Mouse (Mus musculus): ENCODE data around the gene Dsn1. TPM values are rescaled to one million over a fixed set of nuclear protein-coding genes. Genes with fewer than 3 reads are reported as not detected.

Dsn1 gene
- total and polyA plus RNA-seq, 2 experiments from 2014 or later: 13.8 to 47.4 TPM

DNA sequence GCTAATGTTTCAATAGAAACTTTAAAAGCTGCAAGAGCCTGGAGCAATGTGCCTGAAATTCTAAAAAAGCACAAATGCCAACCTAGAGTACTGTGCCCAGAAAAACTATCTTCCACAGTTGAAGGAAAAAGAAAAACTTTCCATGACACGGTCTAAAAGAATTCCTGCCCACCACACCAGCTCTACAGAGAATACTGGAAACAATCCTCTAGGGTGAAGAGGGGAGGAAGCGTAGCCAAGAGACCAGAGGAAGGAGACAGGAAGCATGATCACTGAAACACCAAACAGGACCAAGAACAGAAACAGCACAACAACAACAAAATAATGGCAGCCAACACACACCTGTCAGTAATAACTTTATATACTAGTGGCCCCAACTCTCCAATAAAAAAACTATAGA lies 26.9 kb downstream of the Dsn1 start:
- ATAC-seq (ENCODE audit: insufficient read depth, low read depth): no peak

DNA sequence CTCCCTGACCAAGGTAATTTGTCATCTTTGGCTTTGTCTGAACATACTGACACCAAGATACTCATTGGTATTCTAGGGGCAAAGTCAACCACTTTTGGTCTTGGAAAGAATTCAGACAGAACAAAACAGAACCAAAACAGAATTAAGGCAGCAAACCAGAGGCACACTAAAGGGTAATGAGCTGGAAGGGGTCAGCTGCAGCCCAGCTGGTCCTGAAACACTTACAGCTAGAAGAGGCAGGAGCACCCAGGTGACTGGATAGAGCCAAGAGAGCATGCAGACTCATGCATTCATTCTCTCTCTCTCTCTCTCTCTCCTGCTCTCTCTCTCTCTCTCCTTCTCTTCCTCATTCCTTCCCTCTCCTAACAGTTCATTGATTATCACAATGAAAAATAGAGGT lies 30.2 kb downstream of the Dsn1 start:
- ATAC-seq (ENCODE audit: insufficient read depth, low read depth): no peak
- no peak overlapping the region for H3K9ac ChIP-seq (replicated peaks; ENCODE audit: low read depth, low read length)

More for the DNA sequence above, 26.9 kb downstream of the Dsn1 start:
- Histone ChIP-seq H3K36me3 (replicated peaks; ENCODE audit: control insufficient read depth, insufficient read depth, low read length) (no peaks in the 10 kb centered on the region), H3K4me3 (ENCODE audit: low read depth, low read length) (no peak overlapping the region), H3K9me3 (replicated peaks; ENCODE audit: control insufficient read depth, low read length) (no peaks in the 10 kb centered on the region), H3K4me2 (ENCODE audit: low read depth, low read length) (no peak overlapping the region), H3K9ac (replicated peaks; ENCODE audit: low read depth, low read length) (no peak overlapping the region), H3K27me3 (ENCODE audit: control insufficient read depth, insufficient read depth, low read length) (no peaks in the 10 kb centered on the region), H3K27ac (ENCODE audit: low read depth) (no peak overlapping the region), H3K4me1 (ENCODE audit: control insufficient read depth, insufficient read depth) (peaks cover 19% of the 10 kb centered on the region)
- peak; percentile 4 for DNase-seq (ENCODE audit: low spot score)
- TF ChIP-seq CTCF (IDR thresholded peaks at IDR 0.05; ENCODE audit: low read depth) (no peak), EP300 (IDR thresholded peaks at IDR 0.05; ENCODE audit: low read depth) (no peak)
- WGBS: 58% methylated on average over 2 of the region's 2 CpGs

DNA sequence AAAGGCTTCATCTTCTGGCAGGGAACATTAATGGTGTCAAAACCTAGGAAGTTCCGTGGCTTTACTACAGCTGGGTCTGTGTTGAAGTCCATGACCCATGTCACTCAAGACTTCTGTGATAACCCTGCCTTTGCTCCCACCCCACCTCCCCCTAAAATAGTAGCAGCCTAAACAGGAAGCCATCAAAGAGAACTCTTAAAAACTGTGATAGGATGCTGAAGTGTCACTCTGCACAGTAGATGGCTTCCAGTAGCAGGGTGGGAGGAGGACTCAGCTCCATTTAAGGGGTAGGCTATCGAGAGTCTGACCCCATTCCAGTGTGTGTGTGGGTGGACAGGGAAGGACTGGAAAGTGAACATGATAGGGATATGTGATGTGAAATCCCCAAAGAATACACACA lies 32.0 kb downstream of the Dsn1 start:
- peak overlapping the region; percentile 75 for H3K27ac ChIP-seq (ENCODE audit: low read depth)
- no peaks in the 10 kb centered on the region for H3K9me3 ChIP-seq (replicated peaks; ENCODE audit: control insufficient read depth, low read length)
- ATAC-seq (ENCODE audit: insufficient read depth, low read depth): peak; percentile 83

More for the DNA sequence above, 30.2 kb downstream of the Dsn1 start:
- no peak overlapping the region for H3K27ac ChIP-seq (ENCODE audit: low read depth)
- H3K9me3 ChIP-seq (replicated peaks; ENCODE audit: control insufficient read depth, low read length): no peaks in the 10 kb centered on the region
- H3K36me3 ChIP-seq (replicated peaks; ENCODE audit: control insufficient read depth, insufficient read depth, low read length): no peaks in the 10 kb centered on the region
- H3K4me1 ChIP-seq (ENCODE audit: control insufficient read depth, insufficient read depth): peaks cover 28% of the 10 kb centered on the region
- H3K4me3 ChIP-seq (ENCODE audit: low read depth, low read length): no peak overlapping the region
- no peak overlapping the region for H3K4me2 ChIP-seq (ENCODE audit: low read depth, low read length)
- H3K27me3 ChIP-seq (ENCODE audit: control insufficient read depth, insufficient read depth, low read length): no peaks in the 10 kb centered on the region
- DNase-seq (ENCODE audit: low spot score): no peak
- TF ChIP-seq CTCF (IDR thresholded peaks at IDR 0.05; ENCODE audit: low read depth): no peak
- TF ChIP-seq EP300 (IDR thresholded peaks at IDR 0.05; ENCODE audit: low read depth): no peak

DNA sequence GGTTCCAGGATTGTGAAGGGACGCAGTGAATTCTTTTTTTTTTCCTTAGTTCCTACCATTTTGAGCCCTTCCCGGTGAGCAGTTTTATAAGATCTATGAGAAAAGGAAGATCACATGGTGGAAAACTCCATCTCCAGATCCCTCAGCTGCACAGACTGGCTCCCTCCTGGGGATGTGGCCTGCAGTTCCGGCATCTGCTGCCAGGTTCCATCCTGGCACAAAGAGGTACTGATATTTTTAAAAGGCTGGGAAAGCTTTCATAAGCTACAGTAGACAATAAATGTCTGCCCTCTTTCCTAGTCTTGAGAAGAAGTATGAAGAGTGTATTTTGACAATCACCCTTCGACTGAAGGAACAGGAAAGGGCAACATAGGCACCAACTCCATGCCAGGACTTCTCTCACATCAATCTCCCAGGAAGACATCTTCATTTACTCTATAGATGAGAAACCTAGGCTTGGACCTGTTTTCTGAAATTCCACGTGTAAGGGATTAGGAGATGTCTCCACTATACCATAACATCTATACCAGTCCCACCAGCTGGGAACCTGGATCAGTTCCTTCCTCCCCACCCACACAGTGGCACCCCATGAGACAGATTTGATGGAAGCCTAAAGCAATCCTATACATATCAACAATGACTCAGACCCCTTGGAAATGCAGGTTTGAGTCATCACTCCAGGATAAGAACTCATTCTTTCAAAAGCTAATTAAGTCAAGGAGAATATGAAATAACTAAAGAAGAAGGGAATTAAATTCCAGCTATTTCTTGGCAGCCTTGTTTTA lies 33.4 kb downstream of the Dsn1 start:
- Histone ChIP-seq H3K4me3 (ENCODE audit: low read depth, low read length) (no peak overlapping the region), H3K27me3 (ENCODE audit: control insufficient read depth, insufficient read depth, low read length) (no peaks in the 10 kb centered on the region), H3K36me3 (replicated peaks; ENCODE audit: control insufficient read depth, insufficient read depth, low read length) (no peaks in the 10 kb centered on the region), H3K4me1 (ENCODE audit: control insufficient read depth, insufficient read depth) (peaks cover 36% of the 10 kb centered on the region), H3K9ac (replicated peaks; ENCODE audit: low read depth, low read length) (no peak overlapping the region), H3K4me2 (ENCODE audit: low read depth, low read length) (no peak overlapping the region), H3K27ac (ENCODE audit: low read depth) (no peak overlapping the region), H3K9me3 (replicated peaks; ENCODE audit: control insufficient read depth, low read length) (no peaks in the 10 kb centered on the region)
- ATAC-seq (ENCODE audit: insufficient read depth, low read depth) (no peak), DNase-seq (ENCODE audit: low spot score) (no peak)
- WGBS: 60% methylated on average over 5 of the region's 5 CpGs
- TF ChIP-seq CTCF (IDR thresholded peaks at IDR 0.05; ENCODE audit: low read depth) (no peak), EP300 (IDR thresholded peaks at IDR 0.05; ENCODE audit: low read depth) (no peak)

More for the DNA sequence above, 32.0 kb downstream of the Dsn1 start:
- WGBS: 0% methylated on average over 2 of the region's 2 CpGs
- peaks cover 36% of the 10 kb centered on the region for H3K4me1 ChIP-seq (ENCODE audit: control insufficient read depth, insufficient read depth)
- no peaks in the 10 kb centered on the region for H3K36me3 ChIP-seq (replicated peaks; ENCODE audit: control insufficient read depth, insufficient read depth, low read length)
- no peak overlapping the region for H3K4me3 ChIP-seq (ENCODE audit: low read depth, low read length)
- H3K27me3 ChIP-seq (ENCODE audit: control insufficient read depth, insufficient read depth, low read length): no peaks in the 10 kb centered on the region
- peak; percentile 56 for DNase-seq (ENCODE audit: low spot score)
- H3K4me2 ChIP-seq (ENCODE audit: low read depth, low read length): peak overlapping the region; percentile 29; the same call in 1 of the 2 replicates
- no peak overlapping the region for H3K9ac ChIP-seq (replicated peaks; ENCODE audit: low read depth, low read length)
- TF ChIP-seq CTCF (IDR thresholded peaks at IDR 0.05; ENCODE audit: low read depth): no peak
- TF ChIP-seq EP300 (IDR thresholded peaks at IDR 0.05; ENCODE audit: low read depth): no peak

DNA sequence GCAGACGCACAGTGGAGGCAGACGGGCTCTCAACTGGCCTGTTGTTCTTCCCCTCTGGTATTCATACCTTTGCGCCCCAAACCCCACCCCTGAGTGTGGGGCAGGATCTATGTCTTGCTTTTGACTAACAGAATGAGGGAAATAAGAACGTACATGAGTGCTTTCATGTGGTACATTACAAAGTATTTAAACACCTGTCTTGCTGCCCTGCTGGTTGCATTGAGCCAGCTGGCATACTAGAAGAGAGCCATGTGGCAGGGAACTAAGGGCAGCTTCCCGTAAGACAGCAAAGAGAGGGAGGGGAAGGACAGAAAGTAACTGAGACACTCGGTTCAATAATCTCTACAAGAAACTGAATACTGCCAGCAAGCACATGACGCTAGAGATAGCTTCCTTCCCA lies 36.7 kb downstream of the Dsn1 start:
- Histone ChIP-seq H3K27ac (ENCODE audit: low read depth) (no peak overlapping the region; the same call in 1 of the 2 replicates), H3K4me1 (ENCODE audit: control insufficient read depth, insufficient read depth) (peaks cover 30% of the 10 kb centered on the region), H3K4me2 (ENCODE audit: low read depth, low read length) (no peak overlapping the region; the same call in 1 of the 2 replicates), H3K36me3 (replicated peaks; ENCODE audit: control insufficient read depth, insufficient read depth, low read length) (0 out of 2 replicates have a peak, but pooled peaks cover 7% of the 10 kb centered on the region), H3K9me3 (replicated peaks; ENCODE audit: control insufficient read depth, low read length) (no peaks in the 10 kb centered on the region), H3K27me3 (ENCODE audit: control insufficient read depth, insufficient read depth, low read length) (no peaks in the 10 kb centered on the region), H3K4me3 (ENCODE audit: low read depth, low read length) (no peak overlapping the region), H3K9ac (replicated peaks; ENCODE audit: low read depth, low read length) (no peak overlapping the region)
- DNase-seq (ENCODE audit: low spot score) (peak; percentile 2), ATAC-seq (ENCODE audit: insufficient read depth, low read depth) (no peak)
- 58% methylated on average over 7 of the region's 7 CpGs for WGBS
- TF ChIP-seq EP300 (IDR thresholded peaks at IDR 0.05; ENCODE audit: low read depth) (no peak), CTCF (IDR thresholded peaks at IDR 0.05; ENCODE audit: low read depth) (no peak)
